Mouse (Mus musculus) neural tube, embryonic 15.5 days (tissue): ENCODE results near the gene Gm42791. TPM values are rescaled to one million over a fixed set of nuclear protein-coding genes. Genes with fewer than 3 reads are reported as not detected.
A peak's percentile ranks its signal among the peaks of the same experiment; 100 is the strongest.

Experiments
- ATAC-seq: fragments of 200-750 bp; cut with Nextera tagmentation; 2 replicates; pipeline ENCODE4 v1.8.0; 2017; ENCODE audit warnings: mild to moderate bottlenecking, moderate TSS enrichment, moderate library complexity; ENCODE audit not compliant: low FRiP score
- H3K27ac ChIP-seq: fragments of 300-500 bp; sonication (generic); replicated peaks from 2 replicates; pipeline ENCODE4 v1.5.1; 2015; ENCODE audit warnings: mild to moderate bottlenecking, inconsistent platforms
- H3K27me3 ChIP-seq: fragments of 300-500 bp; sonication (generic); replicated peaks from 2 replicates; pipeline ENCODE4 v1.6.1; 2015; ENCODE audit warnings: inconsistent platforms
- H3K36me3 ChIP-seq: fragments of 300-500 bp; sonication (generic); 2 replicates; pipeline ENCODE4 v1.6.1; 2015; ENCODE audit warnings: inconsistent platforms
- H3K4me1 ChIP-seq: fragments of 300-500 bp; sonication (generic); 2 replicates; pipeline ENCODE4 v1.6.1; 2015; ENCODE audit warnings: inconsistent platforms
- H3K4me2 ChIP-seq: fragments of 300-500 bp; sonication (generic); 2 replicates; pipeline ENCODE4 v1.6.1; 2015; ENCODE audit warnings: inconsistent platforms, mild to moderate bottlenecking, moderate library complexity
- H3K4me3 ChIP-seq: fragments of 300-500 bp; sonication (generic); replicated peaks from 2 replicates; pipeline ENCODE4 v1.5.1; 2015; ENCODE audit warnings: mild to moderate bottlenecking, inconsistent platforms
- H3K9ac ChIP-seq: fragments of 300-500 bp; sonication (generic); replicated peaks from 2 replicates; pipeline ENCODE4 v1.6.1; 2015; ENCODE audit warnings: mild to moderate bottlenecking, inconsistent platforms
- H3K9me3 ChIP-seq: fragments of 300-500 bp; sonication (generic); replicated peaks from 2 replicates; pipeline ENCODE4 v1.6.1; 2016; ENCODE audit warnings: inconsistent platforms
- WGBS: fragments of 180-500 bp; shearing (Covaris S2); methylation state at CpG from one replicate; pipeline ENCODE4 v1.1.7; 2015; ENCODE audit warnings: mixed read lengths; 5-methylcytosine and 5-hydroxymethylcytosine counted together
- polyA plus RNA-seq: library from polyadenylated mRNA; unstranded; fragments of >200 nt; fragmentation: Nextera tagmentation; extraction: Ambion mirVana; gene quantifications from 2 replicates; pipeline ENCODE4 v1.2.1, GENCODE M21; 2015

Gene Gm42791
- polyA plus RNA-seq, 1 experiment from 2014 or later, result 3.4 TPM

- WGBS, result 62% methylated on average over 3 of the region's 3 CpGs
- H3K9me3 ChIP-seq, result no peaks in the 10 kb centered on the region
- H3K9ac ChIP-seq, result no peak overlapping the region
- no peak overlapping the region; the same call in 1 of the 2 replicates for H3K27ac ChIP-seq
- ATAC-seq, result no peak
- peaks cover 18% of the 10 kb centered on the region for H3K4me1 ChIP-seq
- peaks cover 21% of the 10 kb centered on the region for H3K36me3 ChIP-seq
- H3K4me2 ChIP-seq, result no peak overlapping the region
- no peak overlapping the region for H3K4me3 ChIP-seq
- no peaks in the 10 kb centered on the region for H3K27me3 ChIP-seq
These were observed 82.7 kb downstream of the Gm42791 start for GRCm38 (mm10) chr5:148912262-148912661.

- Histone ChIP-seq H3K9ac (no peak overlapping the region), H3K4me3 (no peak overlapping the region), H3K27me3 (no peaks in the 10 kb centered on the region), H3K36me3 (peaks cover 14% of the 10 kb centered on the region), H3K4me1 (peaks cover 23% of the 10 kb centered on the region), H3K9me3 (no peaks in the 10 kb centered on the region), H3K27ac (no peak overlapping the region), H3K4me2 (no peak overlapping the region)
- WGBS, result 94% methylated on average over 4 of the region's 4 CpGs
- ATAC-seq, result no peak
These were observed 84.9 kb downstream of the Gm42791 start for GRCm38 (mm10) chr5:148910066-148910465.

DNA sequence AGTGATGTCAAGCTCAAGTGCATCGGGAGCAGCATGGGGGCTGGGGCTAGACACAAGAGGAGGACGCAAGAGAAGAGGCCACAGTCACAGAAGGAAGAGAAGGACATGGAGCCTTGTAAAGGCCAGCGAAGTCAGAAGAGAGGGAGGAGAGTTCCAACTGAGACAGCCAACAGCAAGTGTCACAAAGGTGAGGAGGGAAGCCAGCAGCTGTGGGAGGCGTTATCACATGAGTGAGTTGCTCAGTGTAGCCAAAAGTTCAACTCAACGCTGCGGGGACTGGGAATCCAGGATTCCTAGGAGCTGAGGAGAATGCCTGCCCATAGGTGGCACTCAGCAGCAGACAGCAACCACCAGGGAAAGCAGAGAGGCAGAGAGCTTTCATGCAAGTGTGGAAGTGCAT is 85.5 kb downstream of the Gm42791 start:
- peaks cover 23% of the 10 kb centered on the region for H3K4me1 ChIP-seq
- H3K27ac ChIP-seq, result peak overlapping the region; percentile 51; the same call in 1 of the 2 replicates
- WGBS, result 27% methylated on average over 6 of the region's 6 CpGs
- no peak for ATAC-seq
- H3K9me3 ChIP-seq, result no peaks in the 10 kb centered on the region
- H3K9ac ChIP-seq, result no peak overlapping the region
- no peak overlapping the region for H3K4me3 ChIP-seq
- H3K36me3 ChIP-seq, result peaks cover 14% of the 10 kb centered on the region
- no peaks in the 10 kb centered on the region for H3K27me3 ChIP-seq
- H3K4me2 ChIP-seq, result no peak overlapping the region

- no peak overlapping the region for H3K9ac ChIP-seq
- 16% methylated on average over 7 of the region's 7 CpGs for WGBS
- ATAC-seq, result peak; percentile 54; the same call in 1 of the 2 replicates
These were observed 85.9 kb downstream of the Gm42791 start for GRCm38 (mm10) chr5:148909057-148909395.

DNA sequence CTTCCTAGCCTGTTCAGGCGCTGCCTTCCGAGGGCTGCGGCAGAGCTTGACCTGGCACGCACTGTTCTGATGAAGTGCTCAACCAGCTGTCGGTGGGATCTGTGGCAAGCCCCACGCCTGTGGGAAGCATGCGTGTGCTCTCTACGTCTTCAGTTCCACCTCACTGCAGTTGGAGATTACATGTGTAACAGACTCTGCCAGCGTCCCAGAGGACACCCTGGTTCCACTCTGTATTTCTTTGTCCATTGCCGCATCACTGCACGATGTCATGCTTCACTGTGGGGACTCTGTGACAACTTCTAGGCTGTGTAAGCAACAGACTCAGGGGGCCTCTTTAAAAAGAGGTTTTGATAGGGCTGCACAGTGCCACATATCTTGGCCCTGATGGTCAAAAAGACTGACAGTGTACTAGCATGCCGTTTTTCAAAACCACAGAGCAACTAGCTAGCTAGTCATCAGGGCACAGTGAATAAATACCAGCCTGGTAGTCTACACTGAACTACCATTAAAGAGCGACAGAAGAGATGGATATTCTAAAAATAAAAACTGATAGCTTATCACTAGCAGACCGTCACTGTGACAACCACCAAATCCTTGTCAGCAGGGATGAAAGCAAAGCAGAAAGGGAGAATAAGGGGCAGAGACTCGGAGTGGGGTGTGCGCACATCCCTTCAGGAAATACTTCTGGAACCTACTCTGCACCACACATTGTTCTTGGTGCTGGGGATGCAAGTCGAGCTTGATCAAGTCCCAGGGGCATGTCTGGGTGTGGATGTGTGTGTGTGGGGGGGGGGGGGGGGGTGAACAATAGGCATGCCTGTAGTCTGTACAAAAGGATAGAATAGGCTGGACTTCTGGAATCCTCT is 86.5 kb downstream of the Gm42791 start:
- H3K27ac ChIP-seq, result peak overlapping the region; percentile 51
- H3K9me3 ChIP-seq, result no peaks in the 10 kb centered on the region
- no peak overlapping the region for H3K4me2 ChIP-seq
- H3K9ac ChIP-seq, result no peak overlapping the region
- peaks cover 19% of the 10 kb centered on the region for H3K36me3 ChIP-seq
- H3K4me3 ChIP-seq, result no peak overlapping the region
- peaks cover 23% of the 10 kb centered on the region for H3K4me1 ChIP-seq
- H3K27me3 ChIP-seq, result no peaks in the 10 kb centered on the region
- 42% methylated on average over 17 of the region's 17 CpGs for WGBS
- ATAC-seq, result peak; percentile 50; the same call in 1 of the 2 replicates

More at GRCm38 (mm10) chr5:148909057-148909395, 85.9 kb downstream of the Gm42791 start:
- no peaks in the 10 kb centered on the region for H3K9me3 ChIP-seq
- H3K27me3 ChIP-seq, result no peaks in the 10 kb centered on the region
- H3K27ac ChIP-seq, result peak overlapping the region; percentile 51; the same call in 1 of the 2 replicates
- H3K36me3 ChIP-seq, result peaks cover 18% of the 10 kb centered on the region
- peaks cover 23% of the 10 kb centered on the region for H3K4me1 ChIP-seq
- H3K4me3 ChIP-seq, result no peak overlapping the region
- H3K4me2 ChIP-seq, result no peak overlapping the region

GRCm38 (mm10) chr5:148906305-148906704 is 88.6 kb downstream of the Gm42791 start:
- Histone ChIP-seq H3K9me3 (no peaks in the 10 kb centered on the region), H3K9ac (no peak overlapping the region), H3K27ac (no peak overlapping the region), H3K4me3 (no peak overlapping the region), H3K4me2 (no peak overlapping the region), H3K27me3 (no peaks in the 10 kb centered on the region), H3K4me1 (peaks cover 23% of the 10 kb centered on the region), H3K36me3 (peaks cover 13% of the 10 kb centered on the region)
- ATAC-seq, result no peak
- WGBS, result 83% methylated on average over 4 of the region's 4 CpGs

DNA sequence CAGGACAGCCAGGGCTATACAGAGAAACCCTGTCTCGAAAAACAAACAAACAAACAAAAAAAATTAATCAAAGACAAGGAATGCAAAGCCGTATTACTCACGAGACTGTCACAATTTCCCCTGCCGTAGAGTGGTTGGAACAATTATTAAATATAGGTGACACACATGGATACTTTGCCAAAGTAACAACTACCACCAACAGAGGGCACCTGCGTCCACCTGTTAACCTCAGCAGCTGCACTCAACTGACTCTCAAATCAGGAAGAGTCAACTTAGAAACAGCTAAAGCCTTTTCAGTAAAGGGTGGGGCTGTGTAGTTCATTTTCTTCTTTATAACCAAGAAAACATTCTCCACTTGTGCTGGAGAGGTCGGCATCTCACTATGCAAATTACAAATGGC is 90.1 kb downstream of the Gm42791 start:
- 71% methylated on average over 6 of the region's 6 CpGs for WGBS
- no peak overlapping the region for H3K4me2 ChIP-seq
- H3K36me3 ChIP-seq, result peaks cover 13% of the 10 kb centered on the region
- no peaks in the 10 kb centered on the region for H3K9me3 ChIP-seq
- H3K27me3 ChIP-seq, result no peaks in the 10 kb centered on the region
- H3K27ac ChIP-seq, result no peak overlapping the region
- ATAC-seq, result no peak
- no peak overlapping the region for H3K9ac ChIP-seq
- peaks cover 23% of the 10 kb centered on the region for H3K4me1 ChIP-seq
- no peak overlapping the region for H3K4me3 ChIP-seq

- Histone ChIP-seq H3K27me3 (no peaks in the 10 kb centered on the region), H3K4me3 (no peak overlapping the region), H3K9ac (no peak overlapping the region), H3K9me3 (no peaks in the 10 kb centered on the region), H3K27ac (no peak overlapping the region), H3K4me2 (no peak overlapping the region), H3K4me1 (peaks cover 11% of the 10 kb centered on the region), H3K36me3 (peaks cover 17% of the 10 kb centered on the region)
- ATAC-seq, result no peak
- WGBS, result 96% methylated on average over 7 of the region's 7 CpGs
These were observed 95.6 kb downstream of the Gm42791 start for GRCm38 (mm10) chr5:148899361-148899760.

DNA sequence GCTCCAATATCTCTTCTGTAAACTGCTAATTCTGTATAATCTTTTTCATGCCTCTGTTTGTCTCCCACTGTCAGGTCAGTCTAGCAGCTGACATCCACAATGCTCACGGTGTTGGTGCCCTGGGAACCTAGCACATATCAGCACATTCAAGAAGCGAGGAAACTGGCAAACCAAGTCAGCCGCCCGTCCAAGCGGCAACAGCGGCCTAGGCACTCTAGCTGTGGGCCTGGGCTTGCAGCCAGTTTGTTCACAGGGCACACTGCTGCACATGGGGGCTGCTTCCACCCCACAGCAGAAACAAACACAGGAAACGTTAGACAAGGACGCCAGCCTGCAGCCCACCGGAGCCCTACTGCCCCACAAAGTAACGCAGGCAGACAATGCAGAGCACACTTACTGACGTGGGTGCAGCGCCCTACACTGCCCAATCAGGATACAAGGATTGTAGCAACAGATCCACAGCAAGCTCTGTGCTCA is 97.0 kb downstream of the Gm42791 start:
- H3K27me3 ChIP-seq, result no peaks in the 10 kb centered on the region
- no peak overlapping the region for H3K9ac ChIP-seq
- peaks cover 15% of the 10 kb centered on the region for H3K36me3 ChIP-seq
- peaks cover 11% of the 10 kb centered on the region for H3K4me1 ChIP-seq
- H3K9me3 ChIP-seq, result no peaks in the 10 kb centered on the region
- no peak for ATAC-seq
- no peak overlapping the region for H3K4me3 ChIP-seq
- 61% methylated on average over 12 of the region's 12 CpGs for WGBS
- no peak overlapping the region for H3K4me2 ChIP-seq
- no peak overlapping the region for H3K27ac ChIP-seq

DNA sequence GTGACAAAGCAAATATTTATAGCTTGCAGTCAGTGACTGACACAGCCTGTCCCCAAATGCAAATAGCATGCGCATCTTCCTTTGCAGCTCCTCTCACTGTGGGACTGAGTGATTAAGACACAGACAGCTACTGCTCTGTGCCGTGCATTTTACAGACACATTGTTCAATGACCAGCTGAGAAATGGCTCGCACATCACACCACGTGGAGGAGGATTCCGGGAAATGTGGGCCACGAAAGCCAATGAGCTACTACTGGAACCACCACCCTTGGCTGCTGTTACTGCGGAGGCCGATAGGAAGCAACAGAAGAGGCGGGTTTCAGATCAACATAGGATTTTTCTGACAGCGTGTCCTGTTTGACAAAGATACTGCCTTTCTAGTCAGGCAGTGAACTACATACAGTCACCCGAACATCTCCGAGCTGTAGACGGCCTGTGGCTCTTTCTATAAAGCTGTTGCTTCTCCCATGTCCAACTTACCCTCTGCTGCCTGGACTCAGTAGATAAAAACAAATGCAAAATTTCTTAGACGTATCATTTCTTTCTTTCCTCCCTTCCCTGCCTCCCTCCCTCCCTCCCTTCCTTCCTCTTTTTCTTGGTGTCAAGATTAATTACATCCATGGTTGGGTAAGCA is 97.8 kb downstream of the Gm42791 start:
- Histone ChIP-seq H3K27me3 (no peaks in the 10 kb centered on the region), H3K27ac (no peak overlapping the region), H3K9me3 (no peaks in the 10 kb centered on the region), H3K4me2 (no peak overlapping the region), H3K4me1 (peaks cover 11% of the 10 kb centered on the region), H3K4me3 (no peak overlapping the region), H3K36me3 (peaks cover 22% of the 10 kb centered on the region), H3K9ac (no peak overlapping the region)
- peak; percentile 50; the same call in 1 of the 2 replicates for ATAC-seq
- WGBS, result 55% methylated on average over 14 of the region's 14 CpGs

- Histone ChIP-seq H3K9ac (no peak overlapping the region), H3K9me3 (no peaks in the 10 kb centered on the region), H3K27ac (no peak overlapping the region), H3K4me2 (no peak overlapping the region), H3K27me3 (no peaks in the 10 kb centered on the region), H3K36me3 (peaks cover 27% of the 10 kb centered on the region), H3K4me3 (no peak overlapping the region), H3K4me1 (peaks cover 11% of the 10 kb centered on the region)
- no peak for ATAC-seq
- WGBS, result 85% methylated on average over 10 of the region's 10 CpGs
These were observed 98.4 kb downstream of the Gm42791 start for GRCm38 (mm10) chr5:148896515-148896914.

DNA sequence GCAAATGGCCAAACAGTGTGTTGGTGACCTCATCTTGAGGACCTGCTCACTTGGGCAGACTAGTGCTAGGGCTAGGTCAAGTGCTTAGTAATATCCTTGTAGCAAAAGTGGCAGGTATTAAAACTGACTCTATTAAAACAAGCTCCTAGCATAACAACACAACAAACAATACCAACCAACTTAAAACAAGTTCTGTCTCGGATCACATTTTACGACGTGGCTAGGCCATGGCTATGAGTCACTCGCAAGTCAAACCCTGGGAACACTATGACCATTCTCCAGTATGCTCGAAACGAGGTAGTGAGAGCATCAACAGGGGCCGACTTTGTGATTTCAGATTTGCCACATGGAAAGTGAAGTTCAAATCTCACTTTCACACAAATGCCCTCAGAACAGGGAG is 99.1 kb downstream of the Gm42791 start:
- Histone ChIP-seq H3K36me3 (peaks cover 33% of the 10 kb centered on the region), H3K4me2 (no peak overlapping the region), H3K27me3 (no peaks in the 10 kb centered on the region), H3K9ac (no peak overlapping the region), H3K27ac (no peak overlapping the region), H3K9me3 (no peaks in the 10 kb centered on the region), H3K4me3 (no peak overlapping the region), H3K4me1 (peaks cover 11% of the 10 kb centered on the region)
- ATAC-seq, result no peak
- 86% methylated on average over 7 of the region's 7 CpGs for WGBS
